8 mouse cellular contexts compared by ENCODE assay signal in the genomic region with DNA sequence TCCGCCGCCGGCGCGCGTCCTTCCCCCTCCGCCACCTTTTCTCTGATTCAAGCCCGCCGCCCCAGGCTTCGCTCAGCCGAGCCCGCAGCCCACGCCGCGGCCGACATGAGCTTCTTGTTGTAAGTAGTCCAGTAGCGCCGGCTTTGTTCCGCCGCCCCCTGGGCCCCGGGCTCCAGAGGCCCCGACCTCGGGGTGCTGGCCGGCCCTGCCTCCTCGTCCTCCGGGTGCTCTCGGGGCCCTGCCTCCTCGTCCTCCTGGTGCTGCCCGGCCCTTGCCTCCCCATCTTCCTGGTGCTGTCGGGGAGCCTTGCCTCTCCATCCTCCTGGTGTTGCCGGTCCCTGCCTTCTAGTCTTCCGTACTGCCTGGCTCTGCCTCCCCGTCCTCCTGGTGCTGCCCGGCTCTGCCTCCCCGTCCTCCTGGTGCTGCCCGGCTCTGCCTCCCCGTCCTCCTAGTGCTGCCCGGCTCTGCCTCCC. TPM values are rescaled to one million over a fixed set of nuclear protein-coding genes. Genes with fewer than 3 reads are reported as not detected.
A peak's percentile ranks its signal among the peaks of the same experiment; 100 is the strongest.
DNase-seq lines count a peak whose midpoint lies in the region; ATAC-seq and TF ChIP-seq lines count a peak whose summit lies in the region.

No protein-coding gene starts in this region.

- H3K9ac ChIP-seq in hindbrain, embryonic 15.5 days: peak overlapping the region; percentile 99
- peak overlapping the region; percentile 99 for H3K9ac ChIP-seq in midbrain, embryonic 16.5 days (ENCODE audit: low read depth, low read length)

- H3K4me3 ChIP-seq in layer of hippocampus, adult 2 months: peak overlapping the region; percentile 83
- peak overlapping the region; percentile 98 for H3K4me3 ChIP-seq in embryonic facial prominence, embryonic 10.5 days
- H3K4me3 ChIP-seq in hindbrain, embryonic 15.5 days: peak overlapping the region; percentile 81
- peak overlapping the region; percentile 99 for H3K4me3 ChIP-seq in midbrain, embryonic 16.5 days (ENCODE audit: low read depth, low read length)

- intact Hi-C loops in left cerebral cortex, postnatal 10 days (cut with DNase I): loop anchor here (5.0 kb wide), 2 partner anchors 34 to 41 kb away; a partner anchor contains a TSS

- ATAC-seq in hindbrain, embryonic 15.5 days (ENCODE audit: low FRiP score, low read depth): peak; percentile 85
- peak; percentile 82 for ATAC-seq in midbrain, embryonic 16.5 days

- H3K27ac ChIP-seq in layer of hippocampus, adult 2 months: peak overlapping the region; percentile 95
- peak overlapping the region; percentile 96 for H3K27ac ChIP-seq in embryonic facial prominence, embryonic 10.5 days (replicated peaks)
- peak overlapping the region; percentile 93 for H3K27ac ChIP-seq in hindbrain, embryonic 15.5 days (replicated peaks)
- H3K27ac ChIP-seq in midbrain, embryonic 16.5 days (ENCODE audit: low read length): peak overlapping the region; percentile 95

- peak overlapping the region; percentile 93 for H3K4me2 ChIP-seq in hindbrain, embryonic 15.5 days
- H3K4me2 ChIP-seq in midbrain, embryonic 16.5 days (ENCODE audit: low read length): peak overlapping the region; percentile 92

- H3K9me3 ChIP-seq in embryonic facial prominence, embryonic 10.5 days: no peaks in the 10 kb centered on the region
- no peaks in the 10 kb centered on the region for H3K9me3 ChIP-seq in hindbrain, embryonic 15.5 days
- no peaks in the 10 kb centered on the region for H3K9me3 ChIP-seq in midbrain, embryonic 16.5 days (replicated peaks; ENCODE audit: control insufficient read depth, low read length, poor library complexity, severe bottlenecking)

- DNase-seq in layer of hippocampus, adult 2 months (ENCODE audit: low spot score in 2 of 2): no peak
- no peak for DNase-seq in layer of hippocampus, adult 11-12 months (ENCODE audit: low spot score)
- DNase-seq in embryonic facial prominence, embryonic 10.5 days (ENCODE audit: low spot score): no peak
- DNase-seq in left cerebral cortex, postnatal 10 days (ENCODE audit: extremely low spot score in 1 of 2, low spot score in 2 of 2): no peak
- no peak for DNase-seq in thymus, postnatal 4 days
- no peak for DNase-seq in urinary bladder, adult 18-20 months (ENCODE audit: low spot score in 2 of 2)

- H3K36me3 ChIP-seq in embryonic facial prominence, embryonic 10.5 days (replicated peaks): peaks cover 8% of the 10 kb centered on the region; the same call in 1 of the 2 replicates
- no peaks in the 10 kb centered on the region for H3K36me3 ChIP-seq in hindbrain, embryonic 15.5 days
- H3K36me3 ChIP-seq in midbrain, embryonic 16.5 days (ENCODE audit: control insufficient read depth, insufficient read depth, low read length): no peaks in the 10 kb centered on the region

- under 1% methylated on average over 38 of the region's 38 CpGs for WGBS in embryonic facial prominence, embryonic 10.5 days
- WGBS in hindbrain, embryonic 15.5 days: under 1% methylated on average over 37 of the region's 38 CpGs
- under 1% methylated on average over 26 of the region's 38 CpGs for WGBS in midbrain, embryonic 16.5 days

- TF ChIP-seq CTCF in layer of hippocampus, adult 2 months (conservative IDR thresholded peaks at IDR 0.05): no peak

- H3K4me1 ChIP-seq in embryonic facial prominence, embryonic 10.5 days: peaks cover 29% of the 10 kb centered on the region
- H3K4me1 ChIP-seq in hindbrain, embryonic 15.5 days (replicated peaks): peaks cover 37% of the 10 kb centered on the region
- H3K4me1 ChIP-seq in midbrain, embryonic 16.5 days (ENCODE audit: control insufficient read depth, insufficient read depth, low read length): peaks cover 29% of the 10 kb centered on the region

- H3K27me3 ChIP-seq in embryonic facial prominence, embryonic 10.5 days (replicated peaks; ENCODE audit: low read depth, poor library complexity, severe bottlenecking): no peaks in the 10 kb centered on the region
- H3K27me3 ChIP-seq in hindbrain, embryonic 15.5 days: no peaks in the 10 kb centered on the region
- no peaks in the 10 kb centered on the region for H3K27me3 ChIP-seq in midbrain, embryonic 16.5 days (ENCODE audit: control insufficient read depth, insufficient read depth, low read depth, low read length)

RNA-seq across cellular contexts. Expression of a gene that starts 0.4 kb away (rescaled TPM):
- 10 to 100 TPM; 29.6 to 31.9 TPM for total RNA-seq in layer of hippocampus, adult 2 months (2021)
- 12.5 and 13.2 TPM in 2 replicates for polyA plus RNA-seq in embryonic facial prominence, embryonic 10.5 days (2016; fragmentation: Nextera tagmentation; extraction: Ambion mirVana)
- polyA plus RNA-seq in hindbrain, embryonic 15.5 days (2015; fragmentation: Nextera tagmentation; extraction: Ambion mirVana): 8.9 and 9.2 TPM in 2 replicates
- 9.1 and 9.8 TPM in 2 replicates for polyA plus RNA-seq in midbrain, embryonic 16.5 days (2015; fragmentation: Nextera tagmentation; extraction: Ambion mirVana)
- total RNA-seq in left cerebral cortex, postnatal 10 days (2021): 10 to 100 TPM; 32.3 to 35.2 TPM

RNA-seq across cellular contexts. Expression of a gene that starts 43.8 kb away (rescaled TPM):
- 10 to 100 TPM; 13.7 to 14.9 TPM for total RNA-seq in layer of hippocampus, adult 2 months (2021)
- polyA plus RNA-seq in embryonic facial prominence, embryonic 10.5 days (2016; fragmentation: Nextera tagmentation; extraction: Ambion mirVana): 93.2 and 97.1 TPM in 2 replicates
- polyA plus RNA-seq in hindbrain, embryonic 15.5 days (2015; fragmentation: Nextera tagmentation; extraction: Ambion mirVana): 46.9 and 53.4 TPM in 2 replicates
- polyA plus RNA-seq in midbrain, embryonic 16.5 days (2015; fragmentation: Nextera tagmentation; extraction: Ambion mirVana): 43.6 and 48.8 TPM in 2 replicates
- 10 to 100 TPM; 19.5 to 20.3 TPM for total RNA-seq in left cerebral cortex, postnatal 10 days (2021)

RNA-seq across cellular contexts. Expression of a gene that starts 45.1 kb away (rescaled TPM):
- total RNA-seq in layer of hippocampus, adult 2 months (2021): 10 to 100 TPM; 87.2 to 95.2 TPM
- 69.1 and 73.2 TPM in 2 replicates for polyA plus RNA-seq in embryonic facial prominence, embryonic 10.5 days (2016; fragmentation: Nextera tagmentation; extraction: Ambion mirVana)
- 60.4 and 61.7 TPM in 2 replicates for polyA plus RNA-seq in hindbrain, embryonic 15.5 days (2015; fragmentation: Nextera tagmentation; extraction: Ambion mirVana)
- 57.0 and 60.5 TPM in 2 replicates for polyA plus RNA-seq in midbrain, embryonic 16.5 days (2015; fragmentation: Nextera tagmentation; extraction: Ambion mirVana)
- total RNA-seq in left cerebral cortex, postnatal 10 days (2021): 10 to 100 TPM; 79.8 to 84.1 TPM
